Mouse (Mus musculus): Measurements from ENCODE around the gene Sprr1a. TPM values are rescaled to one million over a fixed set of nuclear protein-coding genes. Genes with fewer than 3 reads are reported as not detected.
A peak's percentile ranks its signal among the peaks of the same experiment; 100 is the strongest.
"Not testable (repeated sequence)": the region's sequence is repeated elsewhere in the genome, so short reads cannot be mapped to it uniquely, and the experiment has no call there.

Sprr1a gene
- total RNA-seq (2021) = not detected

- intact Hi-C loops (cut with DNase I) = no loop called here
- no peak for DNase-seq (ENCODE audit: low spot score in 2 of 2)
Measured at GRCm38 (mm10) chr3:92485863-92486262, at the start of gene Sprr1a. Gene Sprr1a (minus strand): TSS chr3:92485895.

GRCm38 (mm10) chr3:92534411-92534810 is 48.7 kb upstream of the Sprr1a start, which contains the start of gene 2310046K23Rik:
Gene 2310046K23Rik (minus strand): TSS chr3:92534511.
- intact Hi-C loops (cut with DNase I) = no loop called here
- no peak for DNase-seq (ENCODE audit: low spot score in 2 of 2)

DNA sequence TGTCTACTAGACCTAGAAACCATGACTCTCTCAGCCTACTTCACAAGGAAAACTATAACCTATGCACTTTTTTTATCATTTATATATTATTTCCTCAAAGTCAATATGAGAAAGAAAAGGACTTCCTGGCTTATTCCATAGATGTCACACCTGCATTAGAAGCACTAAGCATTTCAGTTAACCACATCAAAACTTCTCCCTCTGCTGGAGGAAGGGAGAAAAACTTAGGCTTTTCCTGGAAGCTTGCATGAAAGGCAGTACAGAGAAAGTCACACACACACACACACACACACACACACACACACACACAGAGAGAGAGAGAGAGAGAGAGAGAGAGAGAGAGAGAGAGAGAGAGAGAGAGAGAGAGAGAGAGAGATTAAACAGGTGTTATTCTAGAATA is 26.6 kb upstream of the Sprr1a start:
- peak; percentile 10 to 52 for DNase-seq (ENCODE audit: low spot score in 2 of 2)
- intact Hi-C loops (cut with DNase I) = no loop called here

- intact Hi-C loops (cut with DNase I) = loop anchor here (2.0 kb wide), 2 partner anchors 116 to 358 kb away; no protein-coding TSS in a partner anchor
- DNase-seq (ENCODE audit: low spot score in 2 of 2) = peak; percentile 20 to 33
Measured at GRCm38 (mm10) chr3:92510786-92511185, 25.1 kb upstream of the Sprr1a start.

GRCm38 (mm10) chr3:92508185-92508584 is 22.5 kb upstream of the Sprr1a start:
- DNase-seq (ENCODE audit: low spot score in 2 of 2) = no peak
- intact Hi-C loops (cut with DNase I) = no loop called here

GRCm38 (mm10) chr3:92503528-92503927 is 17.8 kb upstream of the Sprr1a start:
- DNase-seq (ENCODE audit: low spot score in 2 of 2) = peak in 1 of 2 experiments; percentile 50
- intact Hi-C loops (cut with DNase I) = no loop called here

DNA sequence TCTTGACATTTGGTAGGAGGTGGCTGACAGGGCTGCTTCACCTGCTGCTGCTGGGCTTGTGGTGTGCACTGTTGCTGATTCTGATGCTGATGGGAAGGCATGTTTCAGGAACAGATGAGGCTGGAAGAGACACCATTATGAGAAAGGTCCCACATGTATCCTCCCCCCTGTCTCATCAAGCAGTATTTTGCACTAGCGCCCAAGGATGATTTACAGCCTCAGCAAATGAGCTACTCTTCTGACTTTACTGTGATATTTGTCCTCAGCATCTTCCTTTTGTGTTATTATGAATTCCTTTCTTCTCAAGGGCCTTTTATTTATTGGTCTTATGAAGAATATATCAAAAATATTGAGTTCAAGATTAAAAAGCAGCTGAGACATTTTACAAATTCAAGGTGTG is 14.7 kb upstream of the Sprr1a start, which contains the start of gene Sprr4:
Sprr4 (minus strand) TSS at position 101 of the 400 bp plus-strand sequence.
- DNase-seq (ENCODE audit: low spot score in 2 of 2) = no peak
- intact Hi-C loops (cut with DNase I) = no loop called here

DNA sequence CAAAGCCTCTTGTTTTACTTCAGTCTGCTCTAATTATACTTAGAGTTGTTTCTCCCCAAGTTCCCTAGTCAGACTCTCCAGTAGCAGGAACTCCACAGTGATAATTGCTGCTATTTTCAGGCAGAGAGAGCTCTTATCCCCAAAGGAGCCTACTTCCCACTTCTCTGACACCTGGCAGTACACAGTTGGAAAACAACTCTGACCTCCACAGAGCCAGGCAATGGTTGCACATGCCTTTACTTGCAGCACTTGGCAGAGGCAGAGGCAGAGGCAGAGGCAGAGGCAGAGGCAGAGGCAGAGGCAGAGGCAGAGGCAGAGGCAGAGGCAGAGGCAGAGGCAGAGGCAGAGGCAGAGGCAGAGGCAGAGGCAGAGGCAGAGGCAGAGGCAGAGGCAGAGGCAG is 4.6 kb upstream of the Sprr1a start:
- DNase-seq (ENCODE audit: low spot score in 2 of 2); intact Hi-C loops (cut with DNase I): not testable (repeated sequence)

- no peak for DNase-seq (ENCODE audit: low spot score in 2 of 2)
- intact Hi-C loops (cut with DNase I) = no loop called here
Measured at GRCm38 (mm10) chr3:92486307-92486706, 612 bp upstream of the Sprr1a start.

DNA sequence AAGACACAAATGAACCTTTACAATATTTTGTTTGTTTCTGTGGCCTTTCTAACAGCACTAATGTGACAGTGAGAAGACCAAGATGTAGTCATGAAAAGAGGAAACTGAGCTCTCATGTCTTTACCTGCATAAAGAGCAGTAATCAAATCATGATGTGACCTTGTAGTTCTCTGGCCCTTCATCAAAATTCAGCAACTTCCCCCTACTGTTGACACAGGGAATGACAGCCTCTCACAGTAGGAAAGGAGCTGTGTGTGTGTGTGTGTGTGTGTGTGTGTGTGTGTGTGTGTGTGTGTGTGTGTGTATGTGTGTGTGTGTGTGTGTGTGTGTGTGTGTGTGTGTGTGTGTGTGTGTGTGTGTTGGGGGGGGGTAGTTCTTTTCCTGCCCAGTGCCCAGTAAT is 4.4 kb downstream of the Sprr1a start:
- intact Hi-C loops (cut with DNase I); DNase-seq (ENCODE audit: low spot score in 2 of 2): not testable (repeated sequence)

- no peak for DNase-seq (ENCODE audit: low spot score in 2 of 2)
- intact Hi-C loops (cut with DNase I) = no loop called here
Measured at GRCm38 (mm10) chr3:92470111-92470510, 15.6 kb downstream of the Sprr1a start.

- DNase-seq (ENCODE audit: low spot score in 2 of 2) = no peak
- intact Hi-C loops (cut with DNase I) = no loop called here
Measured at GRCm38 (mm10) chr3:92467424-92467823, 18.3 kb downstream of the Sprr1a start.

DNA sequence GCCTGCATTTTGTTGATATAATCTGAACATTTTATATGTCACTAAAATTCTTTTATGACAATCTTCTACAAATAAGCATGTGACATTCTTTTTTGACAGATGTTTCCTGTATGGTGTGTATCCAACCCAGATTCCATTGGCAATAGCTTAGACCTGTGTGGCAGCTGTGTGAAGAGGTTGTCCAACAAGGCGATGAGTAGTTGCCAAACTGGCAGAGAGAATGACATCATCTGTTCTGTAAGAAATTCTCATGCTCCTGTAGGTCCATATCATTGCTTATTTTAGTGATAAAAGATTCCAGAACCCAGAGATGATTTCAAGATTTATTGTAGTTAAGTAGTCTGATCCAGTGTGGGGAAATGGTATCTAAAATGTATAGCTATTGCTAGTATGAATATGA is 19.1 kb downstream of the Sprr1a start:
- intact Hi-C loops (cut with DNase I) = no loop called here
- DNase-seq (ENCODE audit: low spot score in 2 of 2) = no peak

GRCm38 (mm10) chr3:92458620-92459019 is 27.1 kb downstream of the Sprr1a start, which contains the start of gene Sprr3:
Gene Sprr3 (minus strand): TSS chr3:92458720.
- DNase-seq (ENCODE audit: low spot score in 2 of 2) = no peak
- intact Hi-C loops (cut with DNase I) = no loop called here

DNA sequence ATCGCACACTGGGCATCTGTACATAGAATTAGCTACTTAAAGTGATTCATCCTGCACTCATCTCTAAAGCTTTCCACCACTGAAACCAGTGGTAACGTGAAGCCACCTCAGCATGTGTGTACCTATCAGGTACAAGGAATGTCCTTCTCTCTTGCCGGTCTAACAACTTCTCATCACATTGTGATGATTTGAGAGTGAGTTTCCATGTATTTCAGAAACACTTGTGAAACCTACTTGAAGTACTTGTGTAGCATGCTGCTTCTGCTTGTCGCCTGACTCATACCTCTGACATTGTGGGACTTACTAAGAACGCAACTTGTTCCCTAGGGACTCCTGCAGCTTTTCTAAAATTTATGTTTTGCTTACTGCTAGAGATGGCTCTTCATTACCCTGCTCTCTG is 30.5 kb downstream of the Sprr1a start:
- DNase-seq (ENCODE audit: low spot score in 2 of 2) = no peak
- intact Hi-C loops (cut with DNase I) = no loop called here

GRCm38 (mm10) chr3:92440177-92440576 is 45.5 kb downstream of the Sprr1a start:
- intact Hi-C loops (cut with DNase I) = no loop called here

DNA sequence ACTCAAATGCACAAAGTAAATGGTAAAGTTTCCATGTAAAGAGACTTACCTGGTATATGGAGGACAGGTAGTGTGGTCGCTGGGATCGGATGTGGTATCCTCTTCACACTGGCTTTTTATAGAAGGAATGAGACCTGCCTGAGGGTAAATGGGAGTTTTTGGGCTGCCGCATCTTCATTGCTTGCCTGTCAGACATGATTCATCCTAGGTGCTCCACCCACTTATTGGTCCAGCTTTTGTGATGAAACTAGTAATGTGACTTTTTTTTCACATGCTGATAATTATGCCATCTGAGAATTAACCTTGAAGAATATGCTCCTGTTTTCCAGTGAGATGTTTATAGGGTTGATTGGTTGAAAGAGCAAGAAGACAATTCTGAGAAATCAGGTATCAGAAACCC is 47.0 kb downstream of the Sprr1a start, which contains the start of gene Sprr1b:
Sprr1b (minus strand) TSS at position 101 of the 400 bp plus-strand sequence.
- intact Hi-C loops (cut with DNase I) = no loop called here
- DNase-seq (ENCODE audit: low spot score in 2 of 2) = no peak

More at GRCm38 (mm10) chr3:92440177-92440576, 45.5 kb downstream of the Sprr1a start:
- no peak for DNase-seq (ENCODE audit: low spot score in 2 of 2)

Other genes starting within 250 kb of the Sprr1a start
- gene Sprr2a3, start 200.5 kb downstream of the Sprr1a start, total RNA-seq (2021) = not detected
- gene Sprr2b, start 169.3 kb downstream of the Sprr1a start, total RNA-seq (2021) = not detected
- not detected for gene Sprr2d, start 146.8 kb downstream of the Sprr1a start, total RNA-seq (2021)
- gene Sprr2e, start 133.8 kb downstream of the Sprr1a start, total RNA-seq (2021) = not detected
- not detected for gene Sprr2f, start 120.7 kb downstream of the Sprr1a start, total RNA-seq (2021)
- gene Sprr2h, start 100.2 kb downstream of the Sprr1a start, total RNA-seq (2021) = not detected
- not detected for gene Sprr2i, start 77.9 kb downstream of the Sprr1a start, total RNA-seq (2021)
- not detected for gene Sprr2j-ps, start 67.8 kb downstream of the Sprr1a start, total RNA-seq (2021)
- gene Gm9774, start 56.5 kb downstream of the Sprr1a start, total RNA-seq (2021) = 1 to 10 TPM; 3.5 to 3.9 TPM
- not detected for gene Sprr2k, start 53.3 kb downstream of the Sprr1a start, total RNA-seq (2021)
- gene Sprr1b, start 47.1 kb downstream of the Sprr1a start, total RNA-seq (2021) = not detected
- not detected for gene Sprr3, start 27.2 kb downstream of the Sprr1a start, total RNA-seq (2021)
- not detected for gene Sprr4, start 14.6 kb upstream of the Sprr1a start, total RNA-seq (2021)
- gene 2310046K23Rik, start 48.6 kb upstream of the Sprr1a start, total RNA-seq (2021) = not detected
- gene Ivl, start 87.8 kb upstream of the Sprr1a start, total RNA-seq (2021) = not detected
- not detected for gene Smcp, start 103.1 kb upstream of the Sprr1a start, total RNA-seq (2021)
- not detected for gene 2210017I01Rik, start 121.6 kb upstream of the Sprr1a start, total RNA-seq (2021)
- not detected for gene Lce6a, start 135.8 kb upstream of the Sprr1a start, total RNA-seq (2021)
- not detected for gene Lce1a1, start 162.4 kb upstream of the Sprr1a start, total RNA-seq (2021)
- not detected for gene Lce1b, start 171.0 kb upstream of the Sprr1a start, total RNA-seq (2021)
- gene Lce1a2, start 184.4 kb upstream of the Sprr1a start, total RNA-seq (2021) = not detected
- gene Lce1c, start 193.4 kb upstream of the Sprr1a start, total RNA-seq (2021) = not detected
- gene Lce1d, start 201.3 kb upstream of the Sprr1a start, total RNA-seq (2021) = not detected
- gene Lce1e, start 223.2 kb upstream of the Sprr1a start, total RNA-seq (2021) = not detected
- gene Lce1f, start 234.5 kb upstream of the Sprr1a start, total RNA-seq (2021) = not detected

Measured in left cerebral cortex, postnatal 25 days (tissue).